Mouse (Mus musculus) bone marrow, adult 2 months (tissue): ENCODE data around the gene Olfr1325.

Experiments used
- CTCF ChIP-seq: fragments of 200-500 bp; IDR thresholded peaks from 2 replicates; pipeline ENCODE4 v1.5.1; 2011; ENCODE audit warnings: low read length, control low read depth; ENCODE audit not compliant: control insufficient read depth, insufficient read depth
- POLR2A ChIP-seq: fragments of 200-500 bp; IDR thresholded peaks from 2 replicates; pipeline ENCODE4 v1.6.1; 2011; ENCODE audit warnings: low read depth, mild to moderate bottlenecking, control low read depth, low read length, borderline replicate concordance; ENCODE audit not compliant: control insufficient read depth

GRCm38 (mm10) chrX:74574788-74575187 lies 17.7 kb upstream of the Olfr1325 start, which contains the start of gene Olfr1326-ps1:
- TF ChIP-seq CTCF (no peak), POLR2A (no peak)
